Mouse (Mus musculus) stomach, postnatal 0 days (tissue): Measurements from ENCODE around the gene C1qtnf1.

Source experiments
- CTCF ChIP-seq: IDR thresholded peaks from 2 replicates; pipeline ENCODE4 v1.5.1; 2016; ENCODE audit warnings: antibody characterized with exemption, low read depth, mild to moderate bottlenecking, moderate library complexity
- EP300 ChIP-seq: optimal IDR thresholded peaks from 2 replicates; pipeline ENCODE3; 2016; ENCODE audit warnings: antibody characterized with exemption

DNA sequence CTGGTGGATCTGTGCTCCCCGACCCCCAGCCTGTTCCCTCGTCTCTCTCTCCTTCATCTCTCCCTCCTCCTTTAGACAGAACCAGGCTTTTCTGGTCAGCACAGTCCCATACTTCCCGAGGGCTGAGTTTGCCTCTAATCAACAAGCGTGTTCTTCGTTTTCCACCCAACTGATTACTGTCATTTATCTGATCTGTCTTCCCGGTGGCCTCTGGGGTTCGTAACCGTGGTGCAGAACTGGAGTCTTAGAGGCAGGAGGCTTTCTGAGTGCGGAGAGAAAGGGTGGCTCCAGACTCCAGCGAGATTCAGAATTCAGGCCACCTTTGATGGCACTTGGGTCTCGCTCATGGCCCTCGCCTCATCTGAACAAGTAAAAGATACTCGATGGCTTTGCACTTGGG, 6.1 kb downstream of the C1qtnf1 start:
- TF ChIP-seq CTCF: no peak
- no peak for TF ChIP-seq EP300
